Mouse (Mus musculus) lung, postnatal 4 days (tissue): ENCODE results near the gene Fgfr3.
A peak's percentile ranks its signal among the peaks of the same experiment; 100 is the strongest.

Source experiments
- DNase-seq, 2 experiments: peaks; one replicate each; pipeline ENCODE4 v3.0.0; 2021

Gene Fgfr3

GRCm38 (mm10) chr5:33698669-33699068 is 22.8 kb upstream of the Fgfr3 start:
- DNase-seq: no peak

GRCm38 (mm10) chr5:33700010-33700409 is 21.5 kb upstream of the Fgfr3 start:
- peak in 1 of 2 experiments; percentile 10 for DNase-seq

- DNase-seq: peak; percentile 6 to 69
These were observed 19.6 kb upstream of the Fgfr3 start for GRCm38 (mm10) chr5:33701832-33702231.

- DNase-seq: no peak
These were observed 17.5 kb upstream of the Fgfr3 start for GRCm38 (mm10) chr5:33703999-33704398.

- DNase-seq: peak; percentile 45 to 75
These were observed 16.4 kb upstream of the Fgfr3 start for GRCm38 (mm10) chr5:33704945-33705611.

GRCm38 (mm10) chr5:33705612-33706349 is 15.7 kb upstream of the Fgfr3 start:
- DNase-seq: peak in 1 of 2 experiments; percentile 61

GRCm38 (mm10) chr5:33706350-33706629 is 15.2 kb upstream of the Fgfr3 start:
- DNase-seq: no peak

GRCm38 (mm10) chr5:33707163-33707562 is 14.3 kb upstream of the Fgfr3 start:
- DNase-seq: peak; percentile 64 to 87

- DNase-seq: peak; percentile 50 to 78
These were observed 12.4 kb upstream of the Fgfr3 start for GRCm38 (mm10) chr5:33709037-33709436.

GRCm38 (mm10) chr5:33712550-33712949 is 8.9 kb upstream of the Fgfr3 start:
- DNase-seq: no peak

GRCm38 (mm10) chr5:33715182-33715581 is 6.3 kb upstream of the Fgfr3 start:
- no peak for DNase-seq

- DNase-seq: peak; percentile 39 to 60
These were observed 5.0 kb upstream of the Fgfr3 start for GRCm38 (mm10) chr5:33716467-33716866.

- no peak for DNase-seq
These were observed 3.0 kb upstream of the Fgfr3 start for GRCm38 (mm10) chr5:33718460-33718859.

GRCm38 (mm10) chr5:33720852-33721490 is 503 bp upstream of the Fgfr3 start:
- peak; percentile 18 to 56 for DNase-seq

- DNase-seq: peak in 1 of 2 experiments; percentile 34
These were observed 968 bp downstream of the Fgfr3 start for GRCm38 (mm10) chr5:33722266-33723018.

GRCm38 (mm10) chr5:33723019-33723640 is 1.7 kb downstream of the Fgfr3 start:
- DNase-seq: peak; percentile 56 to 59

- peak in 1 of 2 experiments; percentile 48 for DNase-seq
These were observed 2.4 kb downstream of the Fgfr3 start for GRCm38 (mm10) chr5:33723641-33724465.

- peak; percentile 66 to 90 for DNase-seq
These were observed 4.7 kb downstream of the Fgfr3 start for GRCm38 (mm10) chr5:33726081-33726647.

- DNase-seq: no peak
These were observed 5.4 kb downstream of the Fgfr3 start for GRCm38 (mm10) chr5:33726891-33727290.

GRCm38 (mm10) chr5:33728841-33729240 is 7.4 kb downstream of the Fgfr3 start:
- DNase-seq: peak in 1 of 2 experiments; percentile 33

- DNase-seq: peak in 1 of 2 experiments; percentile 80
These were observed 9.0 kb downstream of the Fgfr3 start for GRCm38 (mm10) chr5:33730516-33730915.
